Mouse (Mus musculus) right cerebral cortex, postnatal 36 days (tissue): Measurements from ENCODE around the gene Slc6a6.

ENCODE experiments used
- DNase-seq, 2 experiments: peaks; one replicate each; pipeline ENCODE4 v3.0.0; 2022; ENCODE audit warnings: low spot score in 2 of 2, mixed read lengths in 1 of 2

The Slc6a6 gene

DNA sequence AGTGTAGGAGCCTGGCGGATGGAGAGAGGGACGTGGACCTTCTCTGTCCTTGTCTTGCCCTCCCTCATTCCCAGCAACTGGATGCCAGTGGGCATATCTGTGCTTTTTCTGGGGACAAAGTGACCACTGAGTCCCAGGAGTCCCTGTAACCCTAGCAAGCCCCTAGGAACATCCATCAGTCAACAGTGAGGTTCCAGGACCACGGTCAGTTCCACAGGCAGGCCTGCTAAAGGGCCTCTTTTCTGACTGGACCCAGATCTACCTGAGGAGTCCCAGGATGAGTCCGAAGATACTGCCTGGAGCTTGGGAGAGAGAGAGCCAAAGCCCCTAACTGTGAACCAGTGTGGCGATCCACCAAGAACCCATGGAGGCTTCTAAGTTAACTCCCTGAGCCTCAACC is 90.1 kb downstream of the Slc6a6 start:
- no peak for DNase-seq

DNA sequence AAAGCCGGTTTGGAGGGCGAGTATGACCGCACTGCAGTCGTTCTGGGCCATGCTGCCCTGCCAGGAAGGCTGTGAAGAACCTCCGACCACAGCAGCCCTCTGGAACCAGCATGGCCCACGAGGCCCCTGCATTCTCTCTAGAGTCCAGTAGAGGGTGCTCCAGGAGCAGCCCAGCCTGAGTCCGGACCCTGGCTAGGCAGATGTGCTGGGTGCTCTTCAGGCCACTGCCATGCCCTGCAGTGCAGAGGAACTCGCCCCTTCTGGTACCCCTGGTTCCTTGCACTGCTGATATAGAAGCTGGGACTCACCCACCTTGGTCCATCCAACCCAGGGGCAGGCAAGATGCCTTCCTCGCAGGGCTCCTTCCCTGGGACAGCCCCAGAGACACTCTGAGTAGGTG is 92.7 kb downstream of the Slc6a6 start:
- no peak for DNase-seq

DNA sequence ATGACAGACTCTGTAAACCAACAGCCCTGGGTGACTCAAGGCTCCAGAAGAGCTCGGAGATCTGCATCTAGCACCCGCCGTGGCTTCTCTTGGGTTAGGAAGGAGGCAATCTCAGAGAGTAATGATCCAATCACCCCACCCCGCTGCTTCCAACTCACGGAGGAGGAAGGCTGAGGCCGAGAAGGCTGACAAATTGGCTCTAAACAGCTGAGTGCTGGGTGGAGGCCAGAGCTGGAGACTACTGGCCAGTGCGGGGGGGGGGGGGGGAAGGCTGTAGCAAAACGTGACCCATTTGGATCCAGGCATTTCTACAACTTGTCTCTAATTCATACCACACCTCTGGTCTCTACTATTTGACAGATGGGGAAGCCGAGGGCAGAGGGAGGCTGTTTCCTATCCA is 95.4 kb downstream of the Slc6a6 start:
- no peak for DNase-seq

DNA sequence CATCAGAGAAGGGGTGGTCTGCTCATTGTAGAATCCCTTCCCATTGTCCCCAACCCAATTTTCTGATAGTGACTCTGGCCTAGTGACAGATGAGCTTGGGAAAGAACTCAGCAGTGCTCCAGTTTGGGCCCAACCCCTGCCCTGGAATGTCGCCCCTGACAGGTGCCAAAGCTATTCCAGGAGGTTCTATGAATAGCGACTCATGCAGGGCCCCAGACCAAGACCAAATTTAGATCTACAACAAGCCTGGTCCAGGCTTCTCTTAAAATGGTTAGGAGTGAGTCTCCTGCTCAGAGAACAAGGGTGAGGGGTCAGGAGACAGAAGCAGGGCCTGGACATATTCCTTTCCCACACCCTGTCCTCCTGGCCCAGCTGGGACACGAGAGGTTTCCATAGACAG is 101.2 kb downstream of the Slc6a6 start:
- no peak for DNase-seq

DNA sequence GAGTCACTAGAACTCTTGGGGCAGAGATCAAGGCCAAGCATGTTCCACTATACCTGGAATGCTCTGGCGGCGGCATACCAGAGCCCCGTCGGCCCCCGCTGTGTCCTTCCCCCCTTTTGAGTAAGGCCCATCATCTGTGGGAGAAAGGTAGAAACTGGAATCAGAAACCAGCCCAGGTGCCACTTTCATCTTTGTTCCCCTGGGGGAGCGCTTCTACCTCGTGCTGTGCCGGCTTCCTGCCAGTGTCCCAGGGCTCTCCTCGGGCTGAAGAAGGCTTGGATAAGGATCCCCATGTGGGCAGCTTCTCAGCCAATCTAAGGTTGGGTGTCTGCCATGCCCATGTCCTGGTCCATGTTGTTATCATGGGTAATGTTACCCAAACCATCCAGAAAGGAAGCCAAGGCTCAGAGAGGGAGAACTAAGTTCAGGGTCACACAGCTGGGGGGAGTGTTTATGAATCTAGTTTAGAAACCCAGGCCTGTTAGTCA is 104.5 kb downstream of the Slc6a6 start:
- no peak for DNase-seq

DNA sequence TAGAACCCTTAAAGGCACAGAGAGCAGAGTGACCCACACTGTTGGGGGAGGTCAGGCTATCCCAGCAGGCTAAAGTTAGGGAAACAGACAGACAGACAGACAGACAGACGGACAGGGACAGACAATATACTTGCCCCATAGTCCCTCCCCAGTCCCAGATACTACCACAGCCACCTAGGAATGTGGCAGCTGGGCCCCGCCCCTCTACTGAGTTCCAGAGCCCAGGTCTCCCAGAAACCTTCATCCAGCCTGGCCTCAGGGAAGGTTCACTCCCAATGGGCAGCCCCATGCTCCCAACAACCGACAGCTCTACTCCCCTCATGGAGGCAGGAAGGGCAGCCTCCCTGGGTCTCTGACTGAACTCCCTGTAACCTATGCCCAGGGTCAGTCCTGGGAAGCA is 111.8 kb downstream of the Slc6a6 start:
- DNase-seq: no peak

DNA sequence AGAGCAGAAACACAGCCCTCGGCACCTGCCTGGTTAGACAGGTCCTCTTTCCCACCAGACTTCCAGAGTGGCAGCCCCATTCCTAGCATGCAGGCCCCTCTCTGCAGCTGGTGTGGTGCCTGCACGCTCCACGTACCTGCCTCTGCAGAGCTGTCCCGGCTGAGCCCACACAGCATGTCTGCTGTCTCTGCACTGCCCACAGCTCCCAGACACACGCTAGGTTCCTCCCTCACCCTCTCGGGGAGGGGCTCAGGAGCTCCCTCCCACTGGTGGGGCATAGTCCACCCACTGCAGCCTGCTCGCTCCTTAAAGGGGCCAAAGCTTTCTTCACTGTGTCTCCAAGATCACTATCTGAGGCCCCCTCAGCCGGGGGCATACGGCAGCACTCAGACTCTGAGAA is 112.2 kb downstream of the Slc6a6 start:
- DNase-seq: peak; percentile 24 to 72

DNA sequence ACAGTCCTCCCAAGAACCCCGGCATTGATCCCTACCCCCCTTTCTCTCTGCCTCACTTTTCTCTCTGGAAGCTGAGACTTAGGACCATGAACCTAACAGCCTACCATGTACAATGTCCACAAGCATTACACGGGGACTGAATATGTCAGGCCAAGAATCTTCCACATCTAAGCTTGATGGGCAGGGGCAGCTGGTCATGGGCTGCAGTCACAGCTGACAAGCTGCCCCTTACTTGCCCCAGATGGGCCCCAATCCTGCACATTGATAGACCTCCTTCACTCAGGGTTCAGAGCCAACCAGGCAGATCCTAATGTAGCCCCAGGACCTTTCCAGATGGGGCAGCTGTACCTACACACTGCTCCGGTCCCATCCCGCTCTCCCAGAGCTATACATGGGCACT is 112.9 kb downstream of the Slc6a6 start:
- DNase-seq: no peak

DNA sequence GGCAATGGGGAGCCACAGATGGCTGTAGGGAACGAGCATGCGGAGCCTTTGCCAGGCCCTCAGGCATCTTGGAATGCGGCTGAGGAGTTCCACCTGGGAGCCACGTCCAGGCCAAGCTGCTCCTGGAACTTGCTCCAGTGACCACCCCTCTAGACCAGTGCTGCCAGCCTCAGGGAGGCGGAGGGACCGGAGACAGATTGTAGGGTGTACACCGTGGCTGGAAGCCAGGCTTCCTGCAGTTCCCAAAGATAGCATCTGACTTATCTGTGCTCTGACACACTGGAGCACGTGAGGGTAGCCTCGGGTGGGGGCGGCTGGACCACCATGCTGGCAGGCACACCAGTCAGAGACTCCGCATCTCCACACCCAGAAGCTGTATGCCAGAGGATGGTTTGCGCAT is 114.6 kb downstream of the Slc6a6 start:
- DNase-seq: peak; percentile 34 to 43

DNA sequence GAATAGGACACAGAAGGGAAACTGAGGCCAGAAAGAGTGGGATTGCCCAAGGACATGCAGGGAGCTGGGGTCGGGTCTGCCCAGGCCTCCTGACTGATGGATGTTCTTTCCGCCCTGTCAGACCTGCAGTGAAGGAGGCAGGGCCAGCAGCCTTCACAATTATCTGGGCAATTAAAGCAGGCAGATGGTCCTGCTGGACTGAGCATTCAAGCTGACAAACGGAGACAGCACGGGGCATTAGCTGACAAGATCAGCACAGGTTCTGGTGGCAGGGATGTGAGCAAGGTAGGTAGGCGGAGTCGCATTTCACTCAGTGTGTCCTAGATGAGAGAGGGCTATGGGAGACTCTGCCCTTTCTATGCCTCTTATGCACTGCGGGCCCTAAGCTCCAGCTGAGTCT is 120.3 kb downstream of the Slc6a6 start:
- DNase-seq: no peak

DNA sequence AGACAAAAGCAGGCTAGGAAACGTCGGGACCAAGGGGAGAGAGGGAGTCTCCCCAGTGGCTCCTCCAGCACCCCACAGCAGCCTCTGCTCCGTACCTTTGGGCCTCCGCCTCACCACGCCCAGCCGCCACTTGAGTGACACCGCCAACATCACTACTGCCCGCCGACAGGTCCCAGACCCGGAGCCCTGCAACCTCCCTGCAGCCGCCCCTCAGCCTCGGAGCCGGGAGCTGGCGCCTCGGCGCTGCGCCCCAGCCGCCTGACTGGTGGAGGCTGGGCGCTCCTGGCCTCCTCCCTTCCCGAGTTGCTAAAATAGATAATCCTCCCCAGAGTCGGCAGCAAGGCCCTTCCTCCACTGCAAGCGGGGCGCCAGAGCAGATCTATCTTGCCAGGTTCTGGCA is 123.3 kb downstream of the Slc6a6 start:
- DNase-seq: peak; percentile 40 to 50

DNA sequence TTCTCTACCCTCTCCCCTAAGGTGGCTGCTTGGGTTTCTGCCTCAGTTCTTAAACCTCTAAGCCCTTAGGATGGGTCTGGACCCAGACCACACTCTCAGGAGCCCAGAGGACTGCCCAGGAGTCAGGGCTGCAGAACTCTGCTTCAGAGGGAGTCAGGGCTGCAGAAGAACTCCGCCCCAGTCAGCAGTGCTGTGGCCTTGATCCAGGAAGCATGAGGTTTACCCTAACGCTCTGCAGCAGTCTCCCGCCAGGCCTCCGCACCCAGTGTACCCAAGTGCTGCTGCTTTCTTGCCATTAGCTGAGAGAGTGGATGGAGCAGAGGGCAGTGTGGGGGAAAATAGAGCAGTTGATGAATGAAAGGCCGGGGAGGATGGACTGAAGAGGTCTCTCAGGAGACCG is 124.2 kb downstream of the Slc6a6 start:
- no peak for DNase-seq
